Mouse (Mus musculus): ENCODE data around the gene Prkcg. TPM values are rescaled to one million over a fixed set of nuclear protein-coding genes. Genes with fewer than 3 reads are reported as not detected.

Gene Prkcg
- polyA plus RNA-seq, 1 experiment, result 148 TPM

GRCm38 (mm10) chr7:3296711-3297110, 7.7 kb downstream of the Prkcg start:
- H3K4me3 ChIP-seq (ENCODE audit: insufficient read depth, low read length), result no peak overlapping the region
- no peak overlapping the region for H3K27ac ChIP-seq (ENCODE audit: insufficient read depth, low read length)
- TF ChIP-seq CTCF (IDR thresholded peaks at IDR 0.05; ENCODE audit: extremely low read depth, insufficient read depth, low read length), result no peak
- no peak for TF ChIP-seq POLR2A (IDR thresholded peaks at IDR 0.05; ENCODE audit: extremely low read depth, insufficient read depth, low read length)
- peaks cover 2% of the 10 kb centered on the region for H3K4me1 ChIP-seq (ENCODE audit: control insufficient read depth, insufficient read depth, low read length)

GRCm38 (mm10) chr7:3299941-3300617, 11.1 kb downstream of the Prkcg start:
- Histone ChIP-seq H3K27ac (ENCODE audit: insufficient read depth, low read length) (no peak overlapping the region), H3K4me1 (ENCODE audit: control insufficient read depth, insufficient read depth, low read length) (peaks cover 2% of the 10 kb centered on the region), H3K4me3 (ENCODE audit: insufficient read depth, low read length) (no peak overlapping the region)
- TF ChIP-seq CTCF (IDR thresholded peaks at IDR 0.05; ENCODE audit: extremely low read depth, insufficient read depth, low read length) (peak; percentile 16; the same call in 1 of the 2 replicates), POLR2A (IDR thresholded peaks at IDR 0.05; ENCODE audit: extremely low read depth, insufficient read depth, low read length) (no peak)

- Histone ChIP-seq H3K27ac (ENCODE audit: insufficient read depth, low read length) (no peak overlapping the region), H3K4me3 (ENCODE audit: insufficient read depth, low read length) (no peak overlapping the region)
Measured at GRCm38 (mm10) chr7:3300891-3301627, 12.1 kb downstream of the Prkcg start.

GRCm38 (mm10) chr7:3301628-3302555, 12.9 kb downstream of the Prkcg start:
- Histone ChIP-seq H3K4me3 (ENCODE audit: insufficient read depth, low read length) (peak overlapping the region; percentile 1), H3K4me1 (ENCODE audit: control insufficient read depth, insufficient read depth, low read length) (peaks cover 2% of the 10 kb centered on the region), H3K27ac (ENCODE audit: insufficient read depth, low read length) (peak overlapping the region; percentile 57; the same call in 1 of the 2 replicates)
- no peak for TF ChIP-seq CTCF (IDR thresholded peaks at IDR 0.05; ENCODE audit: extremely low read depth, insufficient read depth, low read length)
- TF ChIP-seq POLR2A (IDR thresholded peaks at IDR 0.05; ENCODE audit: extremely low read depth, insufficient read depth, low read length), result 0 out of 2 replicates have a peak, but pooled peaks have one; percentile 11

More at GRCm38 (mm10) chr7:3300891-3301627, 12.1 kb downstream of the Prkcg start:
- peaks cover 2% of the 10 kb centered on the region for H3K4me1 ChIP-seq (ENCODE audit: control insufficient read depth, insufficient read depth, low read length)
- TF ChIP-seq CTCF (IDR thresholded peaks at IDR 0.05; ENCODE audit: extremely low read depth, insufficient read depth, low read length), result no peak
- TF ChIP-seq POLR2A (IDR thresholded peaks at IDR 0.05; ENCODE audit: extremely low read depth, insufficient read depth, low read length), result no peak

- TF ChIP-seq POLR2A (IDR thresholded peaks at IDR 0.05; ENCODE audit: extremely low read depth, insufficient read depth, low read length) (no peak), CTCF (IDR thresholded peaks at IDR 0.05; ENCODE audit: extremely low read depth, insufficient read depth, low read length) (peak; percentile 55; the same call in 1 of the 2 replicates)
- Histone ChIP-seq H3K4me1 (ENCODE audit: control insufficient read depth, insufficient read depth, low read length) (no peaks in the 10 kb centered on the region; the same call in 1 of the 2 replicates), H3K4me3 (ENCODE audit: insufficient read depth, low read length) (peak overlapping the region; percentile 94), H3K27ac (ENCODE audit: insufficient read depth, low read length) (peak overlapping the region; percentile 57; the same call in 1 of the 2 replicates)
Measured at GRCm38 (mm10) chr7:3302556-3303275, 13.7 kb downstream of the Prkcg start.

GRCm38 (mm10) chr7:3303276-3303781, 14.3 kb downstream of the Prkcg start:
- TF ChIP-seq POLR2A (IDR thresholded peaks at IDR 0.05; ENCODE audit: extremely low read depth, insufficient read depth, low read length) (peak; percentile 46; the same call in 1 of the 2 replicates), CTCF (IDR thresholded peaks at IDR 0.05; ENCODE audit: extremely low read depth, insufficient read depth, low read length) (no peak)
- peak overlapping the region; percentile 94 for H3K27ac ChIP-seq (ENCODE audit: insufficient read depth, low read length)
- peak overlapping the region; percentile 94 for H3K4me3 ChIP-seq (ENCODE audit: insufficient read depth, low read length)
- H3K4me1 ChIP-seq (ENCODE audit: control insufficient read depth, insufficient read depth, low read length), result no peaks in the 10 kb centered on the region

- H3K4me3 ChIP-seq (ENCODE audit: insufficient read depth, low read length), result peak overlapping the region; percentile 94
- H3K4me1 ChIP-seq (ENCODE audit: control insufficient read depth, insufficient read depth, low read length), result no peaks in the 10 kb centered on the region
- peak overlapping the region; percentile 94 for H3K27ac ChIP-seq (ENCODE audit: insufficient read depth, low read length)
- TF ChIP-seq CTCF (IDR thresholded peaks at IDR 0.05; ENCODE audit: extremely low read depth, insufficient read depth, low read length) (no peak), POLR2A (IDR thresholded peaks at IDR 0.05; ENCODE audit: extremely low read depth, insufficient read depth, low read length) (no peak)
Measured at GRCm38 (mm10) chr7:3303789-3304188, 14.8 kb downstream of the Prkcg start.

GRCm38 (mm10) chr7:3304298-3304697, 15.3 kb downstream of the Prkcg start:
- H3K4me1 ChIP-seq (ENCODE audit: control insufficient read depth, insufficient read depth, low read length), result no peaks in the 10 kb centered on the region
- peak overlapping the region; percentile 94 for H3K4me3 ChIP-seq (ENCODE audit: insufficient read depth, low read length)
- TF ChIP-seq CTCF (IDR thresholded peaks at IDR 0.05; ENCODE audit: extremely low read depth, insufficient read depth, low read length), result no peak
- no peak for TF ChIP-seq POLR2A (IDR thresholded peaks at IDR 0.05; ENCODE audit: extremely low read depth, insufficient read depth, low read length)
- peak overlapping the region; percentile 94; the same call in 1 of the 2 replicates for H3K27ac ChIP-seq (ENCODE audit: insufficient read depth, low read length)

All from cortical plate, adult 2 months (tissue).